Mouse (Mus musculus) liver, postnatal 0 days (tissue): ENCODE data around the gene Cnst. TPM values are rescaled to one million over a fixed set of nuclear protein-coding genes. Genes with fewer than 3 reads are reported as not detected.

ENCODE experiments used
- ATAC-seq: fragments of 200-750 bp; cut with Nextera tagmentation; 2 replicates; pipeline ENCODE4 v1.8.0; 2017; ENCODE audit warnings: mild to moderate bottlenecking, moderate library complexity
- DNase-seq: peaks from one replicate; pipeline ENCODE4 v3.0.0-alpha.2; 2016
- H3K27ac ChIP-seq: fragments of 300-500 bp; sonication (generic); 2 replicates; pipeline ENCODE4 v1.5.1; 2014; ENCODE audit warnings: antibody characterized with exemption, moderate library complexity, mild to moderate bottlenecking, low read depth
- H3K27me3 ChIP-seq: fragments of 300-500 bp; sonication (generic); 2 replicates; pipeline ENCODE4 v1.6.1; 2014; ENCODE audit warnings: low read length, control low read depth, mixed read lengths; ENCODE audit not compliant: insufficient read depth
- H3K36me3 ChIP-seq: fragments of 300-500 bp; sonication (generic); replicated peaks from 2 replicates; pipeline ENCODE4 v1.6.1; 2014; ENCODE audit warnings: mild to moderate bottlenecking, control low read depth, low read length, moderate library complexity, mixed read lengths; ENCODE audit not compliant: insufficient read depth
- H3K4me1 ChIP-seq: fragments of 300-500 bp; sonication (generic); 2 replicates; pipeline ENCODE4 v1.6.1; 2014; ENCODE audit warnings: antibody characterized with exemption, mild to moderate bottlenecking, control low read depth; ENCODE audit not compliant: insufficient read depth
- H3K4me2 ChIP-seq: fragments of 300-500 bp; sonication (generic); 2 replicates; pipeline ENCODE4 v1.6.1; 2014; ENCODE audit warnings: low read depth, mild to moderate bottlenecking, low read length, moderate library complexity, mixed read lengths
- H3K4me3 ChIP-seq: fragments of 300-500 bp; sonication (generic); 2 replicates; pipeline ENCODE4 v1.5.1; 2014; ENCODE audit warnings: low read depth, low read length
- H3K9ac ChIP-seq: fragments of 300-500 bp; sonication (generic); replicated peaks from 2 replicates; pipeline ENCODE4 v1.6.1; 2014; ENCODE audit warnings: mild to moderate bottlenecking, moderate library complexity
- H3K9me3 ChIP-seq: fragments of 300-500 bp; sonication (generic); 2 replicates; pipeline ENCODE4 v1.6.1; 2016; ENCODE audit warnings: mild to moderate bottlenecking, control low read depth, low read length, mixed read lengths
- CTCF ChIP-seq: sonication (generic); IDR thresholded peaks from 2 replicates; pipeline ENCODE4 v1.5.1; 2016; ENCODE audit warnings: antibody characterized with exemption, low read depth
- EP300 ChIP-seq: IDR thresholded peaks from 2 replicates; pipeline ENCODE4 v1.6.1; 2016; ENCODE audit warnings: antibody characterized with exemption, low read depth, mild to moderate bottlenecking
- WGBS: fragments of 180-500 bp; shearing (Covaris S2); extraction: QIAGEN DNeasy Blood & Tissue Kit; methylation state at CpG from one replicate; pipeline ENCODE4 v1.1.7; 2014; ENCODE audit not compliant: insufficient replicate concordance; 5-methylcytosine and 5-hydroxymethylcytosine counted together
- polyA plus RNA-seq: library from polyadenylated mRNA; unstranded; fragments of >200 nt; fragmentation: Nextera tagmentation; extraction: Ambion mirVana; gene quantifications from 2 replicates; pipeline ENCODE4 v1.2.1, GENCODE M21; 2015

Gene Cnst
- polyA plus RNA-seq, 1 experiment from 2014 or later, result 5.8 TPM

DNA sequence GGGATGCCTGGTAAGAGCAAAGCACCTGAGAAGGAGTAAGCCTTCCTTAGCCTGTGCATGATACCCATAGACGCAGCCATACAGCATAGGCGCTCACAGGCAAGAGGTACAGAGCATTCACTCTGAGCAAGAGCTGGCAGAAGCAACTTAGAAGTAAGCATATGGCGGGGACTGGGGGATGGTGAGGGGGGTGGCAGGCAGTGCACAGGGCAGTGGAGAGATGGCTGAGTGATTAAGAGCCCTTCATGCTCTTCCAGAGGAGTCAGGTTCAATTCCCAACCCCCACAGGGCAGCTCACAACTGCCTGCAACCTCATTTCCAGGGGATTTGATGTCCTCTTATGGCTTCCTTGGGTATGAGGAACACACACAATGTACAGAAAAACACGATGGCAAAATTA lies 17.0 kb downstream of the Cnst start:
- Histone ChIP-seq H3K27ac (no peak overlapping the region), H3K4me3 (no peak overlapping the region), H3K36me3 (no peaks in the 10 kb centered on the region), H3K4me2 (no peak overlapping the region), H3K9ac (no peak overlapping the region), H3K27me3 (no peaks in the 10 kb centered on the region), H3K9me3 (no peaks in the 10 kb centered on the region), H3K4me1 (peaks cover 9% of the 10 kb centered on the region; the same call in 1 of the 2 replicates)
- 88% methylated on average over 4 of the region's 4 CpGs for WGBS
- ATAC-seq, result no peak
- TF ChIP-seq CTCF (no peak), EP300 (no peak)
- no peak for DNase-seq

DNA sequence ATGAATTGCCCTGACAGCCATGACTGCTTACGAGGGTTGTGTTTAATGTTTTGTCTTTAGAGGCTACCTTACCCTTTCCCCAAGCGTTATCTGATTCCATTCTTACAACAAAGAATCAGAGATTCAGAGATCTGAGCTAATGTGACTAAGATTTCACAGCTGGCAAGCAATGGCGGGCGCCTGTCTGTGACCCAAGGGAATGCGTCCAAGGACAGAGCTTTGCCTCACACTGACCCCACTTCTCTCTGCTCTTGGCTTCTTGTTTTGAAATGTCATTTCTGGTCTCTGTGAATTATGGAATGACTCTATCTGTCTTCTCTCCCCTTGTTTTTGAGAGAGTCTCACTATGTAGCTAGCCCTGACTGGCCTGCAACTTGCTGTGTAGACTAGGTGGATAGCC lies 17.8 kb downstream of the Cnst start:
- TF ChIP-seq CTCF (no peak), EP300 (no peak)
- no peaks in the 10 kb centered on the region for H3K36me3 ChIP-seq
- H3K4me1 ChIP-seq, result peaks cover 9% of the 10 kb centered on the region
- H3K4me3 ChIP-seq, result no peak overlapping the region
- no peak overlapping the region for H3K27ac ChIP-seq
- H3K4me2 ChIP-seq, result no peak overlapping the region
- no peak overlapping the region for H3K9ac ChIP-seq
- ATAC-seq (no peak), DNase-seq (no peak)
- H3K9me3 ChIP-seq, result no peaks in the 10 kb centered on the region
- H3K27me3 ChIP-seq, result no peaks in the 10 kb centered on the region
- 88% methylated on average over 5 of the region's 5 CpGs for WGBS

DNA sequence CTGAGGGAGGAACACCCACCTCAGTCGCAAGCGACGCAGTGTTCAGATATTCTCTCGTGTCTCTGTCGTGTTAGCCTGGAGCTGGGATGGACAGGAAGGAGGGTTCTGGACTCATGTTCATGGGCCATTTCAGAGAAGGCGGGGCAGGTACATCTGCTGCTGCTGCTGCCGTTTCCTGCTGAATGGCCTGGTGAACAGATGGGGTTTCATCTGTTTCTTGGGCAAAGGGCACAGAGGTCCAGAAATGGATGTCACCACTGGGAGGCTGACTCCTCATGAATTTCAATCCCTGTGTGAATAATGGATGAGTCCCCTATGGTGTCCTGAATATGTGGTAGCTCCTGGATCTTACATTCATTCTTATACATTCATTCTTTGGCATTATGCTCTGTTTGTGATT lies 21.4 kb downstream of the Cnst start:
- Histone ChIP-seq H3K4me3 (no peak overlapping the region), H3K4me1 (peaks cover 7% of the 10 kb centered on the region), H3K27ac (no peak overlapping the region), H3K9me3 (no peaks in the 10 kb centered on the region), H3K9ac (no peak overlapping the region), H3K27me3 (no peaks in the 10 kb centered on the region), H3K36me3 (no peaks in the 10 kb centered on the region), H3K4me2 (no peak overlapping the region)
- TF ChIP-seq EP300 (no peak), CTCF (no peak)
- WGBS, result 85% methylated on average over 7 of the region's 7 CpGs
- ATAC-seq, result no peak
- DNase-seq, result no peak

DNA sequence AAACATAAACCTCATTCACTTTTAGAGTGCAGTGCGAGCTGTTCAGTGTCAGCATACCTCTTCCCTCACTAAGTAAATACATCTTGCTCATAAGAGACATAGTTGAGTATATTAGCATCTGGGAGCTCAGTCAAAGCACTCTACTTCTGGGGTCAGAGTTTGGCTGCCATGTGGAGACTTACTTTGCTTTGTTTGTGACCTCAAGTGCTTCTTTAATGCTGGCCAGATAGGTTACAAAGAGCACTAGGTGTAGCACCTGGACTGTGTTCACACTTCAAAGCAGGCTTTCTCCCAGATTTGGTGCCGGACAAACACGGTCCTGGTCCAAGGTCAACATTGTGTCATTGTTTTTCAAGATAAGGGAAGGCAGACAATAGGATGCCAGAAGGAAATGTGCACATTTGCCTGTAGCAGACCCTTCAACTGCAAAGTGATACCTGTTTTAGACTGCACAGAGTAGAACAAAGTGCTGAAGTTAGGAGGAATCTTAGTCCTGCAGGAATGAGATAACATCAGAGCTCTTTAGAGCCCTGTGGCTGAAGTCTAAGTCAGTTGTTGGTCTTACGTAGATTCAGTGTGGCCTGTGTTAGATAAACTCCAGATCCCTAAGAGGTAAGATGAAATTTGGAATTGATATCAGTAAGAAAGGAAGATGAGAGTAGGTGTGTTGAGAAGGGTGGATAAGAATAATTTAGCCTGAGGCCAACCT lies 22.7 kb downstream of the Cnst start:
- no peak for DNase-seq
- Histone ChIP-seq H3K27ac (peak overlapping the region; percentile 16; the same call in 1 of the 2 replicates), H3K9ac (no peak overlapping the region), H3K4me3 (no peak overlapping the region), H3K36me3 (no peaks in the 10 kb centered on the region), H3K9me3 (no peaks in the 10 kb centered on the region), H3K4me2 (no peak overlapping the region), H3K4me1 (peaks cover 7% of the 10 kb centered on the region), H3K27me3 (no peaks in the 10 kb centered on the region)
- 51% methylated on average over 4 of the region's 4 CpGs for WGBS
- TF ChIP-seq CTCF (no peak), EP300 (0 out of 2 replicates have a peak, but pooled peaks have one; percentile 18)
- ATAC-seq, result peak; percentile 58

DNA sequence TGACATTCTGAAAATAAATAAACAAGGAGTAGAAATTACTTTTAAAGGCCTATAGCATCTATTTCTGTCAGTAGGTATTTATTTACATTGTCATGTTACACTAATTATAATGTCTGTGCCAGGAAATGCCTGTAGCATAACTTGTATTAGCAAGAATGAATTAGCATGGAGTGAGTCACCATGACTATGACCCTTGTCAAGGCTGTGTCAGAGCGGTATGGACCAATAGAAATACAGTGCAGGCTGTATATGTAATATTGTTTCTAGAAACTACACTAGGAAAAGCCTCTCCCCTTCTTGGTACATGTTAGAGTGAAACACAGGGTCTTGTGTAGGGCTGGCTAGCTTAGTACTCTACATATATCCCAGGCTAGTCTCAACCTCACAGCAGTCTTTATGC lies 24.3 kb downstream of the Cnst start:
- Histone ChIP-seq H3K4me2 (no peak overlapping the region), H3K27ac (no peak overlapping the region), H3K9me3 (no peaks in the 10 kb centered on the region), H3K4me1 (peaks cover 7% of the 10 kb centered on the region), H3K9ac (no peak overlapping the region), H3K27me3 (no peaks in the 10 kb centered on the region), H3K4me3 (no peak overlapping the region), H3K36me3 (no peaks in the 10 kb centered on the region)
- ATAC-seq (no peak; the same call in 1 of the 2 replicates), DNase-seq (no peak)
- WGBS, result 83% methylated on average over 1 of the region's 1 CpGs
- TF ChIP-seq CTCF (no peak), EP300 (no peak)

DNA sequence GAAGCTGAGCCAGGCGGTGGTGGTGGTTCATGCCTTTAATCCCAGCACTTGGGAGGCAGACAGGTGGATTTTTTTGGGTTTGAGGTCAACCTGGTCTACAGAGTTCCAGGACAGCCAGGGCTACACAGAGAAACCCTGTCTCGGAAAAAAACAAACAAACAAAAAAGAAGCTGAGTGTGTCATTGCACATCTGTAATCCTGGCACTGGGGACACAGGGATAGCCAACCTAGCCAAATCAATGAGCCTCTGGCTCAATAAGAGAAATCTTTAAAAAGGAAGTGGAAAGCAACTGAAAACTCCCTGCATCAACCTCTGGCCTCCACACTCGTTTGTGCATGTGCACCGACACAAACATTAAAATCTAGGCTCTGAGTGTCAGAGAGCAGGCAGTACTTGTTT lies 25.5 kb downstream of the Cnst start:
- 61% methylated on average over 4 of the region's 4 CpGs for WGBS

More for the DNA sequence above, 25.5 kb downstream of the Cnst start:
- ATAC-seq (peak; percentile 53; the same call in 1 of the 2 replicates), DNase-seq (no peak)
- TF ChIP-seq CTCF, result no peak
- no peak for TF ChIP-seq EP300
- Histone ChIP-seq H3K27ac (no peak overlapping the region), H3K9me3 (no peaks in the 10 kb centered on the region), H3K4me1 (peaks cover 7% of the 10 kb centered on the region), H3K4me3 (no peak overlapping the region), H3K9ac (no peak overlapping the region), H3K4me2 (no peak overlapping the region), H3K27me3 (no peaks in the 10 kb centered on the region), H3K36me3 (no peaks in the 10 kb centered on the region)
